Mouse (Mus musculus) thymus, adult 2 months (tissue): ENCODE data around the gene Ddr1.

Experiments
- CTCF ChIP-seq: fragments of 200-500 bp; IDR thresholded peaks from 2 replicates; pipeline ENCODE4 v1.5.1; 2012; ENCODE audit warnings: mild to moderate bottlenecking, control low read depth, low read length, moderate library complexity, borderline replicate concordance; ENCODE audit not compliant: control insufficient read depth, poor library complexity, insufficient read depth; ENCODE audit errors: extremely low read depth
- POLR2A ChIP-seq: fragments of 200-500 bp; IDR thresholded peaks from 2 replicates; pipeline ENCODE4 v1.6.1; 2012; ENCODE audit warnings: mild to moderate bottlenecking, low read length, control low read depth, moderate library complexity; ENCODE audit not compliant: control insufficient read depth, poor library complexity, insufficient read depth; ENCODE audit errors: extremely low read depth

DNA sequence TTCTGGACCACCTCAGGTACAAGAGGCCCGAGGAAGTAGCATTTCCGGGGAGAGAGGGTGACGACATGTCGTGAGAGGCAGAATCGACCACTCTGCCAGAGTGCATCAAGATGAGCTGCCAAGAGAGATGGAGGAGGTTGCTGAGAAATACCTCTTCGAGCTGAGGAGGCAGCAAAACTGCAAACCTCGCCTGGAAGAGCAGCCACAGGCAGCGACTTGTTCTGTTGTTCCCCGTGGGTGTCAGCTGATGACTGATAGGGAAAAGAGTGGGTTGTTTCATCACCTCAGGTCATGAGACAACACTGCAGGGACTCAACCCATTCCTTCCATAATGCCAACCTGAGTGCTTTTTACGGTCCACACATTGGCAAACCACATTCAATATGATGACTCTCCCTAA, 45.3 kb upstream of the Ddr1 start:
- no peak for TF ChIP-seq POLR2A
- TF ChIP-seq CTCF, result no peak
